Mouse (Mus musculus) embryonic fibroblast, embryonic 13.5 days (primary cell): Measurements from ENCODE around the gene Snapc3. TPM values are rescaled to one million over a fixed set of nuclear protein-coding genes. Genes with fewer than 3 reads are reported as not detected.

Experiments
- H3K27ac ChIP-seq: 2 replicates; pipeline ENCODE4 v1.5.1; 2012; ENCODE audit warnings: low read length, control low read depth, inconsistent platforms; ENCODE audit not compliant: insufficient read depth
- H3K4me1 ChIP-seq: 2 replicates; pipeline ENCODE4 v1.6.1; 2011; ENCODE audit warnings: low read length; ENCODE audit not compliant: control insufficient read depth, insufficient read depth
- H3K4me3 ChIP-seq: 2 replicates; pipeline ENCODE4 v1.5.1; 2011; ENCODE audit warnings: mild to moderate bottlenecking, control low read depth, low read length; ENCODE audit not compliant: insufficient read depth
- CTCF ChIP-seq: IDR thresholded peaks from 2 replicates; pipeline ENCODE4 v1.5.1; 2011; ENCODE audit warnings: mild to moderate bottlenecking, control low read depth, low read length, moderate library complexity, borderline replicate concordance; ENCODE audit not compliant: insufficient read depth
- POLR2A ChIP-seq: IDR thresholded peaks from 2 replicates; pipeline ENCODE4 v1.6.1; 2011; ENCODE audit warnings: low read depth, mild to moderate bottlenecking, control low read depth, low read length, moderate library complexity
- polyA plus RNA-seq: library from polyadenylated mRNA; stranded (reverse); fragments of >200 nt; gene quantifications from 2 replicates; pipeline ENCODE4 v1.2.4, GENCODE M21; 2011; ENCODE audit warnings: low read depth; ENCODE audit not compliant: missing spikeins, insufficient read length

Snapc3 gene
- polyA plus RNA-seq, 1 experiment, result 32.8 TPM

DNA sequence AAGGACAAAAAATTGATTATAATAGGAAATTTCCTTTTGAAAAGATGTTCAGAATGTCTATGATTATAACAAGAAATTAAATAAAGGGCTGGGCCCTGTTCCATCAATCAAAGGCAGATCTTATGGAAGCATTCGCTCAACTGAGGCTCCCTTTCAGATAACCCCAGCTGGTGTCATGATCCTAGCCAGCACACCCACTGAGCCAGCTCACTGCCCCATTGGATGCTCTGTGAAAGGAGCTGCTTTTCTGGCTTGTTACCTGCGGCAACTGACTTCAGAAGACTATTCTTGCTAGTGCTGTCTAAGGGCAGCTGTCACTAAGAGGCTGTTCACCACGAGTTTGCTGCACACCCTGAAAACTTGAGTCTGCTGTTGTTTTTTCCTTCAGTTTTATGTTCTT lies 25.6 kb upstream of the Snapc3 start:
- H3K4me1 ChIP-seq, result no peaks in the 10 kb centered on the region
- H3K27ac ChIP-seq, result no peak overlapping the region
- no peak overlapping the region for H3K4me3 ChIP-seq
- TF ChIP-seq POLR2A (no peak), CTCF (no peak)

DNA sequence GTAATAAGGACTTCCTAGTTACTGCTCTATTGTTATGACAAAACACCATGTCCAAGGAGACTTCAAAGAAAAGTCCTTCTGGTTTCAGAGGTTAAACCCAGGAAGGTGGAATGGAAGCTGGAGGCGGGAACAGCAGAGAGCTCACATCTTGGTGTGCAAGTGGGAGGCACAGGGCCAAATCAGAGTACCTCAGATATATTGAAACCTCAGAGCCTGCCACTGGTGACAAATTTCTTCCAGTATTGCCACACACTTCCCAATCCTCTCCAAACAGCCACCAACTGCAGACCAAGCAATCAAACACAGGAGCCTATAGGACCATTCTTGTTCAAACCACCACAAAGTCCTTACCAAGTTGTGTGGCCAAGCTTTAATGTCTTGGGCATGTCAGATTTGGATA lies 23.8 kb upstream of the Snapc3 start:
- Histone ChIP-seq H3K27ac (no peak overlapping the region), H3K4me3 (no peak overlapping the region), H3K4me1 (no peaks in the 10 kb centered on the region)
- TF ChIP-seq CTCF (no peak), POLR2A (no peak)

DNA sequence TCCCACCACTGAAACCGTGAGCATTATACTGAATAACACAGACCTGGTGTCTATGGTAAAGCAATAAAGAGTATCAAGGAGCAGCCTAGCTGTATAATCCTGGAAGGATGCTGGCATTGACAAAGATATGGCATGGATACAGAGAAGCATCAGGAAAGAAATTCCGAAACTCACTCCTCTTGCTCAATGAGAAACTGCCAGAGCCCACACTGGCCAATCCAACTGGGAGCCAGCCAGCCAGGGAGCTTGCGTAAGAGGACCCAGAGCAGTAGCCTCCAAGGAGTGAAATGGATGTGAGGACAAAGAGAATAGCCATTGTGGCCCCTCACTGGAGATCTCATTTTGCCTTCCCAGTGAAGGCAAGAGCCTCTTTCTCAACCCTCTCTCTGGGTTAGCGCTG lies 21.2 kb upstream of the Snapc3 start:
- H3K27ac ChIP-seq, result no peak overlapping the region
- no peaks in the 10 kb centered on the region for H3K4me1 ChIP-seq
- TF ChIP-seq POLR2A, result no peak
- TF ChIP-seq CTCF, result no peak
- no peak overlapping the region for H3K4me3 ChIP-seq

DNA sequence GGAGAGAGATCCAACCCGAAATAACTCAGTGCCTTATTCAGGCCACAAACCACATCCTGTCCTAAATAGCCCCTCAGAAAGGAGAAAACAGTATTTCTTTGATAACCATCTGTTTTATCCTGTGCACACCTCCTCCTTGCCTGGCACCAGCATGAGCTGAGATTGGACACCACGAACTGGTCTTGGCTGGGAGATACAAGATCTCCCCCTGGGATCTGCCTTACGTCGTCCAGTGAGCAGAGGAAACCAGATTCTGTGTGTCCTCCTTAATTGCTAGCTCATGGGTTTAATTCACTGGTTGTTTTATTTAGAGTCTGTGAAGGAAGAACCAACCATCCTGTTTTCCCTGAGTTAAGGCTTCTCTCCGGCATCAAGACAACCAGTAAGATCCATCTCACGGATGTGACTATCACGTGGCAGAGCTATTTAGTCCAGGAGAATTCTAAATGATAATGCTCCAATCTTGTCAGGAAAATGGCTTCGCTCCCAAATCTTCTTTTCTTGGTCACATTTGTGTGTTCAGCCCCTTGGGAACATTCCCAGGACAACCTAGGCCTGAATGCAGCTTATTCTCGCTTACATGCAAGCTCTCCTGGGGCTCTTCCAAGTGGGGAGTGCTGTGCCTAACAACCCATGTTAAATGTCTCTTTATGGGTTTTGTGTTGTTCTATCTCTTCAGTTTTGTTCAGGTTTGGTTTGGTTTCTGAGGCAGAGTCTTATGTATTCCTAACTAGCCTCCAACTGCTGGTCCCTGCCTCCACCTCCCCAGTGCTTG lies 20.3 kb upstream of the Snapc3 start:
- H3K4me3 ChIP-seq, result no peak overlapping the region
- no peaks in the 10 kb centered on the region for H3K4me1 ChIP-seq
- H3K27ac ChIP-seq, result no peak overlapping the region
- TF ChIP-seq POLR2A (no peak), CTCF (no peak)

DNA sequence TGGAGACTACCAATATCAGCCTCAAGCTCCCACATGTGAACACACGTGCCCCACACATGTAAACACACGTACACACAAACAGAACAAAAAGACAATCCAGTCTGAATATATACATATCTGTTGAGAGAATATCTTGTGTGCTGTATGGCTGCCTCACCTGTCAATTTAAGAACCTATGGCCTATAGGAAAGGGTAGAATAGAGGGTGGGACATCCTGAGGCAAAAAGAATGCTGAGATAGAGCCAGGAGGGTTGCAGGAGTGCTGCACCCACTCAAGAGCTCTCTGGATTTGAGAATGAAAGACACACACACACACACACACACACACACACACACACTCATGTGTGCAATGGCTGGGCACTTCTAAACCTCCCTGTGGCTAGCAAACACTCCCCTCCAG lies 19.0 kb upstream of the Snapc3 start:
- no peak for TF ChIP-seq CTCF
- TF ChIP-seq POLR2A, result no peak
- no peak overlapping the region for H3K27ac ChIP-seq

DNA sequence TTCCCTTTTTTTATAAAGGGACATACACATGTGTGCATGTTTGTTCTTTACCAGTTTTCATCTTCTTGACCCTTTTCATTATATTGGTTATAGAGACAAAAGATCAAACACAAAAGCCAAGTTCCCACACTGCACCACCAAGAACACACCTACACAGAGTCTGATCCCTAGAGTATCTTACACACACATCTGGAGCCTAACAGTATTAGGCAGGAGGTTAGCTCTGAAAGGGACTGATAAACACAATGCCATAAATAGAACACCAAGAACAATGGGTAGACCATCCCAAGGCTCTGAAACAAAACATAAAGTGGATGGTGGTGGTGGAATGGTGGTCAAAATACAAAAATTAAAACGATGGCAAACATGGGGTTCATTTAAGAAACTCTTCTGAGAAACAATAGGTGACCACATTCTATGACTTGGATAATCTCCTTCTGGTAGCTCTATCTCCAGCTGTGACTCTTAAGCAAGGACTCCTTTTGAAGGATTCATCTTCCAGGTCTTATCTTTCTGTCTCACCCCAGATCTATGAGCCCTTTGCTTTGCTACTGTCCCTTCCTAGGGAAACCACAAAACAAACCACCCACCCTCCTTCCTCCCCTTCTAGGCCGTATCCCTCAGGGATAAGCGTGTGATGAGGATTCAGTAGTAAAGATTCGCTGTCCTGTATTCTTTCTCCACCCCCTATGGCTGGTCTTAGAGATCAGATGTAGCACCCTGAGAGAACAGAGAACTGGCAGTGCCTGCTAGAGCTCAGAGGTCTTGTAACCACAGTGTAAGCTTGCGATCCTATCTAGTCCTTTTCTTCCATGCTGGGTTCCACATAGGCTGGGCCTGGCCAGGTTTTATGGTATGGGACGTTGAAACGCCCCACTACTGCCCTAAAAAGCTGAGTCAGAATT lies 16.6 kb upstream of the Snapc3 start:
- Histone ChIP-seq H3K4me1 (no peaks in the 10 kb centered on the region), H3K4me3 (no peak overlapping the region), H3K27ac (no peak overlapping the region)
- TF ChIP-seq POLR2A, result no peak
- TF ChIP-seq CTCF, result no peak

More for the DNA sequence above, 19.0 kb upstream of the Snapc3 start:
- Histone ChIP-seq H3K4me3 (no peak overlapping the region), H3K4me1 (no peaks in the 10 kb centered on the region)

DNA sequence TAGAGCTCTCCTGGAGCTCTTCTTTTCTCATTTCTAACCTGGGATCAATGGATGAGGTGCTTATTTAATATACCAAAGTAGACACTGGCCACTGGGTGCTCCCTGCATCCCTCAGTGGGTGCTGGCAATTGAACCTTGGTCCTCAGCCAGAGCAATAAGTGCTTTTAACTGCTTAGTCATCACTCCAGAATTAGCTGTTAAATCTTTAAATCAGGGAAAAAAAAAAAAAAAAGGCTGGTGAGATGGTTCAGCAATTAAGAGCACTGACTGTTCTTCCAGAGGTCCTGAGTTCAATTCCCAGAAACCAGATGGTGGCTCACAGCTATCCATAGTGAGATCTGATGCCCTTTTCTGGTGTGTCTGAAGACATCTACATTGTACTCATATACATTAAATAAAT lies 15.8 kb upstream of the Snapc3 start:
- Histone ChIP-seq H3K4me3 (no peak overlapping the region), H3K4me1 (no peaks in the 10 kb centered on the region), H3K27ac (no peak overlapping the region)
- TF ChIP-seq CTCF, result no peak
- no peak for TF ChIP-seq POLR2A

DNA sequence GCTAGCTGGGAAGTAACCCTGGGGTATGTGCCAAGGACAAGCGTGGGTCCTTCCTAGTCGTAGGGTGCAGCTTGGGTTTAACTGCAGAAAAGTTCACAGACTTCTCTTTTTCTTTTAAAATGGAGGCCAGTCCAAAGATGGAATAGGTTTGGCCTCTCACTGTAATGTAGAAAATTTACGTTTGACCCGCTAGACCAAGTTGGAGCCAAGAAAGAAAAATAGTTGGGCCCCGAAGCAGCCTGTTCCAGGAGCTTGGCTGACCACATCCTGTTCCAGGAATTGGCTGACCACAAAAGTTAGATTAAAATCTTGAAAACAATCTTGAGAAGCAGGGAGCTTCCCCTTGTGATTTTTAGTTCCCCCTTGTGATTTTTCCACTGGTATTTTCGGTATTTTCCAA lies 9.8 kb upstream of the Snapc3 start:
- H3K4me1 ChIP-seq, result peaks cover 3% of the 10 kb centered on the region; the same call in 1 of the 2 replicates
- H3K27ac ChIP-seq, result no peak overlapping the region
- no peak for TF ChIP-seq CTCF
- no peak for TF ChIP-seq POLR2A
- no peak overlapping the region for H3K4me3 ChIP-seq

DNA sequence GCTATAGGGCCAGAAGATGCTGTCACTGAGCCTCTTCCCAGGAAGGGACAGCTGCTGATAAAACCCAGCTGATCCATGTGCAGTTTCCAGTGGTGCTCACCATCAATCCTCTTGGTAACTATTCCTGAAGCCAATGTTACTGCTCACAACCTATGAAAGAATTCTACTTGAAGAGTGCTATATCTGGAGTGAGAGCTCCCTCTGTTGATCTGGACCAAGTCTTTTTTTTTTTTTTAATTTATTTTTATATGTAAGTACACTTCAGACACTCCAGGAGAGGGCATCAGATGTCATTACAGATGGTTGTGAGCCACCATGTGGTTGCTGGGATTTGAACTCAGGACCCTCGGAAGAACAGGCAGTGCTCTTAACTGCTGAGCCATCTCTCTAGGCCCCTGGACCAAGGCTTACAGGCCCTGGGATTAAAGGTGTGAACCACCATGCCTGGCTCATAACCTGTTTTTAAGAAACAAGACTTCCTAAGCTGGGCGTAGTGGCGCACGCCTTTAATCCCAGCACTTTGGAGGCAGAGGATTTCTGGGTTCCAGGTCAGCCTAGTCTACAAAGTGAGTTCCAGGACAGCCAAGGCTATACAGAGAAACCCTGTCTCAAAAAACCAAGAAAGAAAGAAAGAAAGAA lies 7.5 kb upstream of the Snapc3 start:
- H3K4me1 ChIP-seq, result peaks cover 4% of the 10 kb centered on the region; the same call in 1 of the 2 replicates
- no peak overlapping the region for H3K4me3 ChIP-seq
- no peak overlapping the region for H3K27ac ChIP-seq
- TF ChIP-seq CTCF (no peak), POLR2A (no peak)
